Mouse (Mus musculus) megakaryocyte, embryonic 14.5 days (primary cell): ENCODE data around the gene Lyrm4. TPM values are rescaled to one million over a fixed set of nuclear protein-coding genes. Genes with fewer than 3 reads are reported as not detected.

Source experiments
- H3K27me3 ChIP-seq: replicated peaks from 2 replicates; pipeline ENCODE3; 2012; ENCODE audit warnings: inconsistent platforms
- H3K36me3 ChIP-seq: replicated peaks from 2 replicates; pipeline ENCODE3; 2012; ENCODE audit warnings: low read length, inconsistent platforms, mixed read lengths
- H3K4me1 ChIP-seq: 2 replicates; pipeline ENCODE4 v1.6.1; 2012; ENCODE audit warnings: inconsistent platforms
- H3K4me3 ChIP-seq: replicated peaks from 2 replicates; pipeline ENCODE3; 2012; ENCODE audit warnings: moderate library complexity, mild to moderate bottlenecking, inconsistent platforms
- H3K9me3 ChIP-seq: 2 replicates; pipeline ENCODE4 v1.6.1; 2012; ENCODE audit warnings: inconsistent platforms
- FLI1 ChIP-seq: IDR thresholded peaks from 2 replicates; pipeline ENCODE4 v1.6.1; 2012; ENCODE audit warnings: low read length, inconsistent platforms, mixed read lengths
- GATA1 ChIP-seq: IDR thresholded peaks from 3 replicates; pipeline ENCODE4 v1.6.1; 2012; ENCODE audit warnings: mixed read lengths, low read length, inconsistent platforms, borderline replicate concordance
- polyA plus RNA-seq: library from polyadenylated mRNA; stranded (reverse); fragments of >175 nt; gene quantifications from 2 replicates; pipeline ENCODE4 v1.2.3, GENCODE M21; 2012; ENCODE audit warnings: low replicate concordance; ENCODE audit not compliant: insufficient read depth

Lyrm4 gene
- polyA plus RNA-seq, 1 experiment, result 3.3 TPM

DNA sequence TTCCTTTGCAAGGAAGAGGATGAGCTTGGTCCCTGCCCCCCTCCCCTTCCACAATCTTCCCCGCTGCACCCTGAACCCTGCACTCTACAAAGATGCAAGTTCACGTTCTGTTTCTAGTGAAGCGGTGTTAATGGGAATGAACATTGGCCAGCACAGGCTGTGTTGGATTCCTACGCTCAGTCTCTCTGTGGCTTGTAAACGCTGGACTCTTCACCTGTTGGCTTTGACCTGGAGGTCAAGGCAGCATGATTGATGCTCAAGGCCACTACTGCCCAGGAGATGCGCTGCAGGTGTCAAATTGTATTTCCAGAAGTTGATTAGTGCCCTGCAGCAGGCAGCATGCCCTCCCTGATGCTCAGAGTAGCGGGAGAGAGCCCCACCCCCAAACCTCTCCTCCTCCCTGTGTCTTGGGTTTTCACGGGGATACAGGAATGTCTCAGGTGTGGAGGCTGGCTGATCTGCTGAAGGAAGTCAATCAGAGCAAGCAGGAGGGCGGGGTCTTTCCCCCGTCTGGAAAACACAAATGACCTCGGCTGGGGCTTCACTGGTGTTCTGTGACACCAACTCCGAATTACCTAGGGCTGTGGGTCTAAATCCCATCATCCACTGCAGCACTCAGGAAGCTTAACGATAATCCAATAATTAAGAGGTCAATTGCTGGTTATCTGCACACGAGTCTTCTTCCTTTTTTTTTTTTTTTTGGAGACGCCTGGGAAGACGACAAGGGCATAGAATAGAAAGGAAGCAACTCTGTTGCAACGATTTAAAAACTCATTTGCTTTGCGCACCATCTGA lies 177.3 kb downstream of the Lyrm4 start:
- Histone ChIP-seq H3K27me3 (peaks cover 28% of the 10 kb centered on the region), H3K9me3 (peaks cover 5% of the 10 kb centered on the region), H3K4me3 (no peak overlapping the region), H3K4me1 (no peaks in the 10 kb centered on the region), H3K36me3 (no peaks in the 10 kb centered on the region)
- no peak for TF ChIP-seq FLI1
- no peak for TF ChIP-seq GATA1

DNA sequence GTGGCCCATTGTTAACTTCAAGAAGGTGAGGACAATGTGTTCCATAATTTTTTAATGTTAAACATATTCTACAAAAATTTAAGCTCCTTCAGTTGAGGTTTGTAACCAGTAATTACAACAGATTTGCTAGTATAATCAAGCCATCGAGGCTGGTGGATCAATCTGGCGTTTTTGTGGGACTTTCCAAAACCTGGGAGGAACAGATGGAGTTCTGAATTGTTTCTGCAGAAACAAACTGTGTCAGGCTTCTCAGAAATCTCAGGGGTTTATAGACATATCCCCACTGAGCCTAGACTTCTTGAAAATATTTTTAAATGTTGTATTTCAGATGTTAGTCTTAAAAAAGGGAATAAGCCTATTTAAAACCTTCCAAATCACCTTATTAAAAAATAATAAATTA lies 179.3 kb downstream of the Lyrm4 start:
- no peaks in the 10 kb centered on the region for H3K4me1 ChIP-seq
- peaks cover 18% of the 10 kb centered on the region for H3K27me3 ChIP-seq
- no peaks in the 10 kb centered on the region for H3K36me3 ChIP-seq
- no peak overlapping the region for H3K4me3 ChIP-seq
- peaks cover 12% of the 10 kb centered on the region for H3K9me3 ChIP-seq
- TF ChIP-seq FLI1, result no peak
- TF ChIP-seq GATA1, result no peak

Other genes with a start within 250 kb of the Lyrm4 start
- 11.5 TPM in 1 of 2 replicates, not detected in the other for gene Rpp40, start 211.2 kb downstream of the Lyrm4 start, polyA plus RNA-seq
- gene Ppp1r3g, start 158.7 kb downstream of the Lyrm4 start, polyA plus RNA-seq, result 0.31 TPM in 1 of 2 replicates, not detected in the other
- 8.3 and 34.4 TPM in 2 replicates for gene Fars2, start 114 bp downstream of the Lyrm4 start, polyA plus RNA-seq